In the genomic region with DNA sequence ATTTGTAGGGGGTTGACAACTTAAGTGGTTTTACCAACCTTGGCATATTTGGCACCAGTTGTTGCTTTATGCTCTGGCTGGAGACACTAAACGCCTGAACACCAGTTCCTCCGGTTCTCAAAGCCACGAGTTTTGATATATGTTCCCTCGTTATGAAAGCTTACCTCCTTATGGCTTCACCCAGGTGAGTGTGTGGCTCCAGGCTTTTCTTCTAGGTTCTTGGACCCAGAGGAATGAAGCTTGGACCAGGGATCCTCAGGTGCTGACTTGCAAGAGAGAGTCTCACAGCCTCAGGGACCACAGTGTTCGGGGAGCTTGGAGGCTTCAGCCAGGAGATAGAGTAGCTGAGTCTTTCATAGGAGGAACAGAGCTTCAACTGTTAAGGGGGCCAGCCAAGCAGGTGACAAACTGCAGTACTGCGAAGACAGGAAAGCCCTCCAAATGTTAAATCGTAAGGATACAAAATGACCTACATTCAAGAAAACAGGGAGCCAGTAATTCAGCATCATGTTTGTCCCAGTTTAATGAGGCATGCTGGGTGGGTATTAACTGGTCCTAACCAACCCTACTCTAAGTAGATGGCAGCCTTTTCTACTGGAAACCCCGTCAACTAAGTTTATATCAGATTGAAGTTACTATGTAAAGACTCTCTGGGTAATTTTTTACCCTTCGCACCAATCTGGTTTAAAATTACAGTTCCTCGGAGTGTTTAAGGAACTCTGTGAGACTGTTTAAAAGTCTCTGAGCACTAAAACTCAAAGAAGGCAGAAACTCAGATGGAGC, we compare ENCODE assay signal across 23 mouse cellular contexts.
DNase-seq lines count a peak whose midpoint lies in the region; ATAC-seq lines count a peak whose summit lies in the region.
"Had no signal": no experiment of that assay in that cellular context is flagged by ENCODE, and none has a peak within 500 bp of the region (broad histone marks: within the 10 kb centered on the region; RNA-seq: fewer than 3 reads in every experiment).

No protein-coding gene starts in this region.

- no peaks in the 10 kb centered on the region for H3K9me3 ChIP-seq in kidney, embryonic 15.5 days (replicated peaks)
- H3K9me3 ChIP-seq: embryonic facial prominence, embryonic 13.5 days; heart, embryonic 15.5 days; midbrain, embryonic 15.5 days; neural tube, embryonic 15.5 days had no signal

- 52% methylated on average over 10 of the region's 10 CpGs for WGBS in kidney, embryonic 15.5 days

- H3K4me1 ChIP-seq in kidney, embryonic 15.5 days: peaks cover 22% of the 10 kb centered on the region

- peak overlapping the region; percentile 84 for H3K27ac ChIP-seq in kidney, embryonic 15.5 days
- H3K27ac ChIP-seq: embryonic facial prominence, embryonic 13.5 days; heart, embryonic 15.5 days; liver, embryonic 14.5 days; macrophage; midbrain, embryonic 15.5 days; neural tube, embryonic 15.5 days; stomach, postnatal 0 days had no signal

- H3K9ac ChIP-seq in kidney, embryonic 15.5 days: 0 out of 2 replicates have a peak overlapping the region, but pooled peaks have one; percentile 7
- H3K9ac ChIP-seq: embryonic facial prominence, embryonic 13.5 days; forebrain, postnatal 0 days; heart, embryonic 15.5 days; liver, embryonic 14.5 days; midbrain, embryonic 15.5 days; neural tube, embryonic 15.5 days had no signal

- peaks cover 13% of the 10 kb centered on the region for H3K27me3 ChIP-seq in kidney, embryonic 15.5 days
- H3K27me3 ChIP-seq: neural tube, embryonic 15.5 days had no signal

- H3K36me3 ChIP-seq in kidney, embryonic 15.5 days: no peaks in the 10 kb centered on the region
- H3K36me3 ChIP-seq: embryonic facial prominence, embryonic 13.5 days; heart, embryonic 15.5 days; midbrain, embryonic 15.5 days; neural tube, embryonic 15.5 days had no signal

- peak; percentile 41 for ATAC-seq in kidney, embryonic 15.5 days (replicated peaks; ENCODE audit: low FRiP score)
- ATAC-seq: forebrain, postnatal 0 days; hindbrain, embryonic 16.5 days; midbrain, embryonic 15.5 days; Patski had no signal

- H3K4me2 ChIP-seq in kidney, embryonic 15.5 days: peak overlapping the region; percentile 29; the same call in 1 of the 2 replicates
- H3K4me2 ChIP-seq: embryonic facial prominence, embryonic 13.5 days; heart, embryonic 15.5 days; midbrain, embryonic 15.5 days had no signal

- peak overlapping the region; percentile 29 for H3K4me3 ChIP-seq in kidney, embryonic 15.5 days (replicated peaks)
- H3K4me3 ChIP-seq: embryonic facial prominence, embryonic 13.5 days; heart, embryonic 15.5 days; midbrain, embryonic 15.5 days; neural tube, embryonic 15.5 days had no signal

- DNase-seq in testis, postnatal 10 days (ENCODE audit: low spot score): peak; percentile 34
- DNase-seq in testis, postnatal 14 days (ENCODE audit: low spot score): no peak
- DNase-seq in kidney, postnatal 25 days: peak; percentile 16 to 36
- no peak for DNase-seq in layer of hippocampus, postnatal 36 days
- DNase-seq in left cerebral cortex, adult 18-20 months (ENCODE audit: low spot score in 2 of 2): no peak
- no peak for DNase-seq in thymus, postnatal 25 days
- DNase-seq: adrenal gland, postnatal 10 days; cerebellum, adult 9-10 months; forebrain, postnatal 0 days; liver; lung, adult 2 months; lung, postnatal 10 days; right cerebral cortex, postnatal 4 days had no signal

Comparison
In these comparisons a context has a peak if more than half of its experiments do, and no peak if none do; other contexts are left out.
1. DNase-seq: peak in testis, postnatal 10 days (single experiment) and kidney, postnatal 25 days (2 of 2); none in testis, postnatal 14 days (single experiment), layer of hippocampus, postnatal 36 days (0 of 2), left cerebral cortex, adult 18-20 months (0 of 2) and thymus, postnatal 25 days (single experiment).